Mouse (Mus musculus): Measurements from ENCODE around the gene Zmiz1. TPM values are rescaled to one million over a fixed set of nuclear protein-coding genes. Genes with fewer than 3 reads are reported as not detected.

Zmiz1 gene
- polyA plus RNA-seq, 1 experiment = 63.7 TPM

DNA sequence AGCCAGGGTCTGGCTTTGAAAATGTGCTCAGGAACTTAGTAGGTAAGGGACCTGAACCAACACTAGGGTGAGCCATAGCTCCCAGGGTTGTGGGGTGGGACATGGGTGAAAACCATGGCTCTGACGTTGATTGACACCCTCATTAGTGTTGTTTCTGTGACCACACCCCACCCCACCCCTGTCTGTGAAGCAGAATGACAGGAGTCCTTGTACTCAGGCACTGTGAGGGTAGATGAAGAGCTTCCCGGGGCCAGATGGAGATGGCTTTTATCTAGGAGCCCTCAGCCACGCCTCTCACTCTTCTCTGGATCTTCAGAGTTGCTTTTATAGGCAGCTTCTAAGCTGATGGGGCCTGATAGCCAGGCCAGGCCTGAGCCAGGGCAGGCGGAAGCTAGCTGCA is 63.4 kb downstream of the Zmiz1 start:
- Histone ChIP-seq H3K4me1 (ENCODE audit: control insufficient read depth, insufficient read depth, low read length) (peaks cover 91% of the 10 kb centered on the region), H3K27ac (ENCODE audit: insufficient read depth, low read length) (peak overlapping the region; percentile 2), H3K27me3 (ENCODE audit: control insufficient read depth, insufficient read depth, low read length) (no peaks in the 10 kb centered on the region), H3K4me3 (replicated peaks; ENCODE audit: insufficient read depth, low read depth, low read length) (no peak overlapping the region)
- no peak for TF ChIP-seq POLR2A (IDR thresholded peaks at IDR 0.05; ENCODE audit: borderline replicate concordance, insufficient read depth, low read length)
- TF ChIP-seq CTCF (IDR thresholded peaks at IDR 0.05; ENCODE audit: borderline replicate concordance, insufficient read depth, low read depth, low read length) = no peak
- DNase-seq = no peak
- WGBS = 32% methylated on average over 4 of the region's 4 CpGs

- H3K27ac ChIP-seq (ENCODE audit: insufficient read depth, low read length) = peak overlapping the region; percentile 36
- H3K4me1 ChIP-seq (ENCODE audit: control insufficient read depth, insufficient read depth, low read length) = peaks cover 92% of the 10 kb centered on the region
- H3K4me3 ChIP-seq (replicated peaks; ENCODE audit: insufficient read depth, low read depth, low read length) = no peak overlapping the region
- no peak for DNase-seq
- whole genome bisulfite sequencing = 25% methylated on average over 11 of the region's 11 CpGs
- no peaks in the 10 kb centered on the region for H3K27me3 ChIP-seq (ENCODE audit: control insufficient read depth, insufficient read depth, low read length)
- no peak for TF ChIP-seq CTCF (IDR thresholded peaks at IDR 0.05; ENCODE audit: borderline replicate concordance, insufficient read depth, low read depth, low read length)
- no peak for TF ChIP-seq POLR2A (IDR thresholded peaks at IDR 0.05; ENCODE audit: borderline replicate concordance, insufficient read depth, low read length)
These were observed 64.5 kb downstream of the Zmiz1 start for GRCm38 (mm10) chr14:25523230-25524110.

GRCm38 (mm10) chr14:25524111-25524495 is 65.1 kb downstream of the Zmiz1 start:
- peaks cover 93% of the 10 kb centered on the region for H3K4me1 ChIP-seq (ENCODE audit: control insufficient read depth, insufficient read depth, low read length)
- WGBS = 62% methylated on average over 9 of the region's 9 CpGs
- no peak for TF ChIP-seq POLR2A (IDR thresholded peaks at IDR 0.05; ENCODE audit: borderline replicate concordance, insufficient read depth, low read length)
- no peak for TF ChIP-seq CTCF (IDR thresholded peaks at IDR 0.05; ENCODE audit: borderline replicate concordance, insufficient read depth, low read depth, low read length)

GRCm38 (mm10) chr14:25524884-25525283 is 65.9 kb downstream of the Zmiz1 start:
- H3K27ac ChIP-seq (ENCODE audit: insufficient read depth, low read length) = peak overlapping the region; percentile 57; the same call in 1 of the 2 replicates
- DNase-seq = no peak
- peaks cover 88% of the 10 kb centered on the region for H3K4me1 ChIP-seq (ENCODE audit: control insufficient read depth, insufficient read depth, low read length)
- 26% methylated on average over 4 of the region's 4 CpGs for WGBS
- H3K4me3 ChIP-seq (replicated peaks; ENCODE audit: insufficient read depth, low read depth, low read length) = no peak overlapping the region
- no peak for TF ChIP-seq POLR2A (IDR thresholded peaks at IDR 0.05; ENCODE audit: borderline replicate concordance, insufficient read depth, low read length)
- TF ChIP-seq CTCF (IDR thresholded peaks at IDR 0.05; ENCODE audit: borderline replicate concordance, insufficient read depth, low read depth, low read length) = no peak
- no peaks in the 10 kb centered on the region for H3K27me3 ChIP-seq (ENCODE audit: control insufficient read depth, insufficient read depth, low read length)

More at GRCm38 (mm10) chr14:25524111-25524495, 65.1 kb downstream of the Zmiz1 start:
- Histone ChIP-seq H3K27ac (ENCODE audit: insufficient read depth, low read length) (peak overlapping the region; percentile 36; the same call in 1 of the 2 replicates), H3K27me3 (ENCODE audit: control insufficient read depth, insufficient read depth, low read length) (no peaks in the 10 kb centered on the region), H3K4me3 (replicated peaks; ENCODE audit: insufficient read depth, low read depth, low read length) (no peak overlapping the region)
- no peak for DNase-seq

GRCm38 (mm10) chr14:25525729-25526128 is 66.7 kb downstream of the Zmiz1 start:
- no peak for DNase-seq
- Histone ChIP-seq H3K4me1 (ENCODE audit: control insufficient read depth, insufficient read depth, low read length) (peaks cover 79% of the 10 kb centered on the region), H3K27ac (ENCODE audit: insufficient read depth, low read length) (peak overlapping the region; percentile 57), H3K27me3 (ENCODE audit: control insufficient read depth, insufficient read depth, low read length) (no peaks in the 10 kb centered on the region), H3K4me3 (replicated peaks; ENCODE audit: insufficient read depth, low read depth, low read length) (no peak overlapping the region)
- no peak for TF ChIP-seq CTCF (IDR thresholded peaks at IDR 0.05; ENCODE audit: borderline replicate concordance, insufficient read depth, low read depth, low read length)
- no peak for TF ChIP-seq POLR2A (IDR thresholded peaks at IDR 0.05; ENCODE audit: borderline replicate concordance, insufficient read depth, low read length)
- WGBS = 79% methylated on average over 8 of the region's 8 CpGs

DNA sequence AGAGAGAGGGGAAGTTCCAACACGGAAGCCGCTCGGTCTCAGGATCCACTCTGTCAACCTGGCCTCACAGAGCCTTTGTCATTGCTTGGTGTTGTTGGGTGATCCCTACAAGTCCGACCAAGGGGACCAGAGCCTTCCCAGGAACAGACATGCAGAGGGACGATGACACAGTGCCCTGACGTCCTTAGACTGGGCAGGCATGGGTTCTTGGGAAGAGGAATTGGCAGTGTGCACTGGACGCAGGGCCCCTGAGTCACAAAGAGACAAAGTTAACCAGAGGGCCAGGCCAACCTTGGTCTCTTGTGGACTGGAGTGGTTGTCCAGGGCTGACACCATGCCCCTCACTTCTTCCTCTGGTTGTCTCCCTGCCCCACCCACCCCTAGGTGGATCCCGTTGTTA is 67.9 kb downstream of the Zmiz1 start:
- DNase-seq = no peak
- no peak for TF ChIP-seq CTCF (IDR thresholded peaks at IDR 0.05; ENCODE audit: borderline replicate concordance, insufficient read depth, low read depth, low read length)
- TF ChIP-seq POLR2A (IDR thresholded peaks at IDR 0.05; ENCODE audit: borderline replicate concordance, insufficient read depth, low read length) = no peak
- 44% methylated on average over 8 of the region's 8 CpGs for WGBS
- Histone ChIP-seq H3K4me1 (ENCODE audit: control insufficient read depth, insufficient read depth, low read length) (peaks cover 77% of the 10 kb centered on the region), H3K27me3 (ENCODE audit: control insufficient read depth, insufficient read depth, low read length) (no peaks in the 10 kb centered on the region), H3K4me3 (replicated peaks; ENCODE audit: insufficient read depth, low read depth, low read length) (no peak overlapping the region), H3K27ac (ENCODE audit: insufficient read depth, low read length) (peak overlapping the region; percentile 74)

- WGBS = 6% methylated on average over 2 of the region's 2 CpGs
- TF ChIP-seq POLR2A (IDR thresholded peaks at IDR 0.05; ENCODE audit: borderline replicate concordance, insufficient read depth, low read length) (no peak), CTCF (IDR thresholded peaks at IDR 0.05; ENCODE audit: borderline replicate concordance, insufficient read depth, low read depth, low read length) (no peak)
- Histone ChIP-seq H3K4me1 (ENCODE audit: control insufficient read depth, insufficient read depth, low read length) (peaks cover 76% of the 10 kb centered on the region), H3K4me3 (replicated peaks; ENCODE audit: insufficient read depth, low read depth, low read length) (no peak overlapping the region), H3K27me3 (ENCODE audit: control insufficient read depth, insufficient read depth, low read length) (no peaks in the 10 kb centered on the region), H3K27ac (ENCODE audit: insufficient read depth, low read length) (peak overlapping the region; percentile 74)
- peak; percentile 71 to 88 for DNase-seq
These were observed 68.3 kb downstream of the Zmiz1 start for GRCm38 (mm10) chr14:25527321-25527720.

GRCm38 (mm10) chr14:25530342-25530741 is 71.4 kb downstream of the Zmiz1 start:
- TF ChIP-seq CTCF (IDR thresholded peaks at IDR 0.05; ENCODE audit: borderline replicate concordance, insufficient read depth, low read depth, low read length) (no peak), POLR2A (IDR thresholded peaks at IDR 0.05; ENCODE audit: borderline replicate concordance, insufficient read depth, low read length) (no peak)
- no peak overlapping the region for H3K27ac ChIP-seq (ENCODE audit: insufficient read depth, low read length)
- H3K27me3 ChIP-seq (ENCODE audit: control insufficient read depth, insufficient read depth, low read length) = no peaks in the 10 kb centered on the region
- WGBS = 81% methylated on average over 4 of the region's 4 CpGs
- no peak overlapping the region for H3K4me3 ChIP-seq (replicated peaks; ENCODE audit: insufficient read depth, low read depth, low read length)
- DNase-seq = no peak
- H3K4me1 ChIP-seq (ENCODE audit: control insufficient read depth, insufficient read depth, low read length) = peaks cover 75% of the 10 kb centered on the region

Measured in cerebellum, adult 2 months (tissue).